Mouse (Mus musculus): ENCODE measurements around the gene Pvalb. TPM values are rescaled to one million over a fixed set of nuclear protein-coding genes. Genes with fewer than 3 reads are reported as not detected.

Pvalb gene
- polyA plus RNA-seq, 1 experiment from 2014 or later, result not detected

GRCm38 (mm10) chr15:78194320-78194719 lies 11.9 kb downstream of the Pvalb start:
- H3K4me1 ChIP-seq (replicated peaks), result no peaks in the 10 kb centered on the region

GRCm38 (mm10) chr15:78189636-78190035 lies 16.6 kb downstream of the Pvalb start:
- Histone ChIP-seq H3K9ac (no peak overlapping the region), H3K4me2 (no peak overlapping the region), H3K4me3 (replicated peaks) (no peak overlapping the region), H3K4me1 (replicated peaks) (no peaks in the 10 kb centered on the region), H3K36me3 (replicated peaks) (no peaks in the 10 kb centered on the region), H3K9me3 (replicated peaks) (no peaks in the 10 kb centered on the region), H3K27me3 (peaks cover 4% of the 10 kb centered on the region; the same call in 1 of the 2 replicates), H3K27ac (replicated peaks) (no peak overlapping the region)
- no peak for ATAC-seq (ENCODE audit: insufficient read depth)
- 66% methylated on average over 7 of the region's 7 CpGs for WGBS (ENCODE audit: insufficient replicate concordance)

More at GRCm38 (mm10) chr15:78194320-78194719, 11.9 kb downstream of the Pvalb start:
- no peak overlapping the region for H3K27ac ChIP-seq (replicated peaks)
- WGBS (ENCODE audit: insufficient replicate concordance), result 48% methylated on average over 3 of the region's 3 CpGs
- H3K36me3 ChIP-seq (replicated peaks), result no peaks in the 10 kb centered on the region
- ATAC-seq (ENCODE audit: insufficient read depth), result no peak
- no peak overlapping the region for H3K4me3 ChIP-seq (replicated peaks)
- H3K27me3 ChIP-seq, result peaks cover 9% of the 10 kb centered on the region; the same call in 1 of the 2 replicates
- H3K9ac ChIP-seq, result no peak overlapping the region
- H3K9me3 ChIP-seq (replicated peaks), result no peaks in the 10 kb centered on the region
- H3K4me2 ChIP-seq, result no peak overlapping the region

GRCm38 (mm10) chr15:78188546-78188945 lies 17.7 kb downstream of the Pvalb start:
- ATAC-seq (ENCODE audit: insufficient read depth), result no peak
- 49% methylated on average over 3 of the region's 3 CpGs for WGBS (ENCODE audit: insufficient replicate concordance)
- no peak overlapping the region for H3K27ac ChIP-seq (replicated peaks)

GRCm38 (mm10) chr15:78186906-78187305 lies 19.3 kb downstream of the Pvalb start:
- peaks cover 17% of the 10 kb centered on the region; the same call in 1 of the 2 replicates for H3K27me3 ChIP-seq
- no peak for ATAC-seq (ENCODE audit: insufficient read depth)
- H3K9ac ChIP-seq, result no peak overlapping the region
- H3K9me3 ChIP-seq (replicated peaks), result no peaks in the 10 kb centered on the region
- no peaks in the 10 kb centered on the region for H3K4me1 ChIP-seq (replicated peaks)
- H3K4me2 ChIP-seq, result no peak overlapping the region
- H3K4me3 ChIP-seq (replicated peaks), result no peak overlapping the region
- WGBS (ENCODE audit: insufficient replicate concordance), result 53% methylated on average over 5 of the region's 5 CpGs
- H3K27ac ChIP-seq (replicated peaks), result no peak overlapping the region
- no peaks in the 10 kb centered on the region for H3K36me3 ChIP-seq (replicated peaks)

More at GRCm38 (mm10) chr15:78188546-78188945, 17.7 kb downstream of the Pvalb start:
- no peak overlapping the region for H3K4me3 ChIP-seq (replicated peaks)
- H3K9me3 ChIP-seq (replicated peaks), result no peaks in the 10 kb centered on the region
- no peak overlapping the region for H3K9ac ChIP-seq
- H3K4me1 ChIP-seq (replicated peaks), result no peaks in the 10 kb centered on the region
- H3K36me3 ChIP-seq (replicated peaks), result no peaks in the 10 kb centered on the region
- peaks cover 8% of the 10 kb centered on the region; the same call in 1 of the 2 replicates for H3K27me3 ChIP-seq
- no peak overlapping the region for H3K4me2 ChIP-seq

GRCm38 (mm10) chr15:78185609-78186008 lies 20.6 kb downstream of the Pvalb start:
- ATAC-seq (ENCODE audit: insufficient read depth), result no peak
- 64% methylated on average over 4 of the region's 4 CpGs for WGBS (ENCODE audit: insufficient replicate concordance)
- Histone ChIP-seq H3K4me2 (no peak overlapping the region), H3K4me3 (replicated peaks) (no peak overlapping the region), H3K27ac (replicated peaks) (no peak overlapping the region), H3K4me1 (replicated peaks) (no peaks in the 10 kb centered on the region), H3K9me3 (replicated peaks) (no peaks in the 10 kb centered on the region), H3K36me3 (replicated peaks) (no peaks in the 10 kb centered on the region), H3K27me3 (peaks cover 17% of the 10 kb centered on the region; the same call in 1 of the 2 replicates), H3K9ac (no peak overlapping the region)

GRCm38 (mm10) chr15:78184855-78185254 lies 21.3 kb downstream of the Pvalb start:
- no peak for ATAC-seq (ENCODE audit: insufficient read depth)
- Histone ChIP-seq H3K9ac (no peak overlapping the region), H3K9me3 (replicated peaks) (no peaks in the 10 kb centered on the region), H3K4me3 (replicated peaks) (no peak overlapping the region), H3K27me3 (peaks cover 17% of the 10 kb centered on the region; the same call in 1 of the 2 replicates), H3K4me1 (replicated peaks) (no peaks in the 10 kb centered on the region), H3K4me2 (no peak overlapping the region), H3K27ac (replicated peaks) (no peak overlapping the region), H3K36me3 (replicated peaks) (no peaks in the 10 kb centered on the region)
- WGBS (ENCODE audit: insufficient replicate concordance), result 3% methylated on average over 10 of the region's 10 CpGs

GRCm38 (mm10) chr15:78181701-78182405 lies 24.3 kb downstream of the Pvalb start:
- no peak overlapping the region for H3K9ac ChIP-seq
- H3K27ac ChIP-seq (replicated peaks), result no peak overlapping the region
- no peaks in the 10 kb centered on the region for H3K9me3 ChIP-seq (replicated peaks)
- 34% methylated on average over 8 of the region's 8 CpGs for WGBS (ENCODE audit: insufficient replicate concordance)
- no peak overlapping the region for H3K4me3 ChIP-seq (replicated peaks)
- H3K36me3 ChIP-seq (replicated peaks), result no peaks in the 10 kb centered on the region
- H3K4me2 ChIP-seq, result no peak overlapping the region
- no peaks in the 10 kb centered on the region for H3K4me1 ChIP-seq (replicated peaks)
- H3K27me3 ChIP-seq, result peaks cover 17% of the 10 kb centered on the region; the same call in 1 of the 2 replicates
- no peak for ATAC-seq (ENCODE audit: insufficient read depth)

GRCm38 (mm10) chr15:78179775-78180174 lies 26.4 kb downstream of the Pvalb start:
- Histone ChIP-seq H3K27ac (replicated peaks) (no peak overlapping the region), H3K27me3 (peaks cover 17% of the 10 kb centered on the region; the same call in 1 of the 2 replicates), H3K36me3 (replicated peaks) (no peaks in the 10 kb centered on the region), H3K9ac (no peak overlapping the region), H3K4me1 (replicated peaks) (peaks cover 11% of the 10 kb centered on the region), H3K9me3 (replicated peaks) (no peaks in the 10 kb centered on the region), H3K4me3 (replicated peaks) (no peak overlapping the region), H3K4me2 (no peak overlapping the region)
- 45% methylated on average over 3 of the region's 3 CpGs for WGBS (ENCODE audit: insufficient replicate concordance)
- no peak for ATAC-seq (ENCODE audit: insufficient read depth)

GRCm38 (mm10) chr15:78178397-78178796 lies 27.8 kb downstream of the Pvalb start:
- WGBS (ENCODE audit: insufficient replicate concordance), result 8% methylated on average over 9 of the region's 9 CpGs
- Histone ChIP-seq H3K4me1 (replicated peaks) (peaks cover 20% of the 10 kb centered on the region), H3K4me3 (replicated peaks) (no peak overlapping the region), H3K9me3 (replicated peaks) (no peaks in the 10 kb centered on the region), H3K9ac (no peak overlapping the region), H3K27me3 (peaks cover 9% of the 10 kb centered on the region; the same call in 1 of the 2 replicates), H3K4me2 (no peak overlapping the region), H3K27ac (replicated peaks) (no peak overlapping the region), H3K36me3 (replicated peaks) (no peaks in the 10 kb centered on the region)
- no peak for ATAC-seq (ENCODE audit: insufficient read depth)

GRCm38 (mm10) chr15:78177257-78177656 lies 28.9 kb downstream of the Pvalb start:
- Histone ChIP-seq H3K27me3 (peaks cover 1% of the 10 kb centered on the region; the same call in 1 of the 2 replicates), H3K9me3 (replicated peaks) (no peaks in the 10 kb centered on the region), H3K36me3 (replicated peaks) (no peaks in the 10 kb centered on the region), H3K27ac (replicated peaks) (no peak overlapping the region), H3K4me1 (replicated peaks) (peaks cover 31% of the 10 kb centered on the region), H3K4me3 (replicated peaks) (no peak overlapping the region), H3K4me2 (no peak overlapping the region), H3K9ac (no peak overlapping the region)
- ATAC-seq (ENCODE audit: insufficient read depth), result no peak
- WGBS (ENCODE audit: insufficient replicate concordance), result 55% methylated on average over 10 of the region's 10 CpGs

- no peaks in the 10 kb centered on the region for H3K27me3 ChIP-seq
- 0 out of 2 replicates have a peak overlapping the region, but pooled peaks have one; percentile 30 for H3K9ac ChIP-seq
- H3K4me3 ChIP-seq (replicated peaks), result peak overlapping the region; percentile 72
- no peak for ATAC-seq (ENCODE audit: insufficient read depth)
- H3K36me3 ChIP-seq (replicated peaks), result no peaks in the 10 kb centered on the region
- 79% methylated on average over 6 of the region's 6 CpGs for WGBS (ENCODE audit: insufficient replicate concordance)
- peaks cover 35% of the 10 kb centered on the region for H3K4me1 ChIP-seq (replicated peaks)
- peak overlapping the region; percentile 8; the same call in 1 of the 2 replicates for H3K27ac ChIP-seq (replicated peaks)
- peak overlapping the region; percentile 97 for H3K4me2 ChIP-seq
- H3K9me3 ChIP-seq (replicated peaks), result no peaks in the 10 kb centered on the region
Measured at GRCm38 (mm10) chr15:78174887-78175245, 31.3 kb downstream of the Pvalb start.
